Mouse (Mus musculus): ENCODE data around the gene Ctsq.

GRCm38 (mm10) chr13:61010171-61010570 is 30.3 kb downstream of the Ctsq start:
- TF ChIP-seq CTCF (IDR thresholded peaks at IDR 0.05; ENCODE audit: insufficient read depth, low read length) (no peak), POLR2A (IDR thresholded peaks at IDR 0.05; ENCODE audit: borderline replicate concordance, extremely low read depth, low read depth, low read length) (no peak)

Measured in lung, adult 2 months (tissue).